Mouse (Mus musculus): ENCODE results near the gene Serpinc1.

DNA sequence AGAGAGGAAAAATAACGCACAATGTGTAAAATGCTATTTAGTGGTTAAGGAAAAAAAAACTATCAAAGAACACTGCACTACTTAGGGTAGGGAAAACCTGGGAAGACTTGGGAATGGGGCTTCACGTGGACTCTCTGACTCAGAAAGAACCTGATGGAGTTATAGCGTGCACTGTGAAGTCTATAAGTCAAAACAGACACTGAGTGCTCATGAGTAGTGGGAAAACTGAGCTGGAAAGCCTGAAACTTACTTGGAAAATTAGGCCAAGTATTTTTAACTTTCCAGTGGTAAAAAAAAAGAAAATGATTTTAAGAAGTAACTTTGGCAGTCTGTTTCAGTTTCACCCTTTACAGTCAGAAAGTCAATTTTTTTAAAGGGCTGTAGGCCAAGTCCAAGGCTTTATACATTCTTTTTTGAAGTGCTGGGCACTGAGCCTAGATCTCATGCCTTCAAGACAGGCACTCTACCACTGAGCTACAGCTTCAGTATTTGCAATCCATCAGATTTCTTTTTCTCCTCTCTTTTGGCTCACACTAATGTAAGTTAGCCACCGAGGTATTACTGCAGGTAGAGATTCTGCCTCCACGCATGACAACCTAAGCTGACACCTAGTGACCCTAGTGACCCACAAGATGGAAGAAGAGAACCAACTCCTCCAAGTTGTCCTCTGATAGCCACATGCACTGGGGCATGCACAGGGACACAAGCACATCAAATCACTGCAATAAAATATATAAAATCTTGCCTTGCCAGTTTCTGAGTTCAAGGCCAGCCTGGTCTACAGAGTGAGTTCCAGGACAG is 47.2 kb downstream of the Serpinc1 start:
- TF ChIP-seq CTCF (IDR thresholded peaks at IDR 0.05; ENCODE audit: insufficient read depth, low read length), result no peak
- TF ChIP-seq POLR2A (IDR thresholded peaks at IDR 0.05; ENCODE audit: borderline replicate concordance, extremely low read depth, low read depth, low read length), result no peak
